Mouse (Mus musculus): ENCODE data around the gene Cfap126. TPM values are rescaled to one million over a fixed set of nuclear protein-coding genes. Genes with fewer than 3 reads are reported as not detected.
"Not testable (repeated sequence)": the region's sequence is repeated elsewhere in the genome, so short reads cannot be mapped to it uniquely, and the experiment has no call there.

Gene Cfap126
- polyA plus RNA-seq, 1 experiment = 2.7 TPM

GRCm38 (mm10) chr1:171130971-171131370, 17.3 kb downstream of the Cfap126 start:
- H3K4me1 ChIP-seq (replicated peaks; ENCODE audit: control insufficient read depth, insufficient read depth, low read length) = no peaks in the 10 kb centered on the region
- WGBS = 94% methylated on average over 1 of the region's 1 CpGs
- no peak for TF ChIP-seq POLR2A (IDR thresholded peaks at IDR 0.05; ENCODE audit: control insufficient read depth, extremely low read depth, insufficient read depth, low read length, poor library complexity)
- TF ChIP-seq CTCF (IDR thresholded peaks at IDR 0.05; ENCODE audit: borderline replicate concordance, control insufficient read depth, extremely low read depth, insufficient read depth, low read length, poor library complexity) = no peak
- H3K27me3 ChIP-seq (ENCODE audit: control insufficient read depth, insufficient read depth, low read length) = no peaks in the 10 kb centered on the region
- peaks cover 66% of the 10 kb centered on the region for H3K36me3 ChIP-seq (ENCODE audit: control insufficient read depth, insufficient read depth, low read length)
- no peak overlapping the region for H3K27ac ChIP-seq (ENCODE audit: control insufficient read depth, insufficient read depth, low read length)
- no peak overlapping the region for H3K4me3 ChIP-seq (ENCODE audit: control insufficient read depth, insufficient read depth, low read length)
- DNase-seq = no peak

- TF ChIP-seq CTCF (IDR thresholded peaks at IDR 0.05; ENCODE audit: borderline replicate concordance, control insufficient read depth, extremely low read depth, insufficient read depth, low read length, poor library complexity) (no peak), POLR2A (IDR thresholded peaks at IDR 0.05; ENCODE audit: control insufficient read depth, extremely low read depth, insufficient read depth, low read length, poor library complexity) (no peak)
- 99% methylated on average over 2 of the region's 2 CpGs for WGBS
- H3K27me3 ChIP-seq (ENCODE audit: control insufficient read depth, insufficient read depth, low read length) = no peaks in the 10 kb centered on the region
- peaks cover 71% of the 10 kb centered on the region for H3K36me3 ChIP-seq (ENCODE audit: control insufficient read depth, insufficient read depth, low read length)
- H3K4me1 ChIP-seq (replicated peaks; ENCODE audit: control insufficient read depth, insufficient read depth, low read length) = no peaks in the 10 kb centered on the region
- no peak for DNase-seq
- H3K27ac ChIP-seq (ENCODE audit: control insufficient read depth, insufficient read depth, low read length) = no peak overlapping the region
- H3K4me3 ChIP-seq (ENCODE audit: control insufficient read depth, insufficient read depth, low read length) = no peak overlapping the region
These were observed 21.9 kb downstream of the Cfap126 start for GRCm38 (mm10) chr1:171135600-171135999.

GRCm38 (mm10) chr1:171137486-171138155, 23.9 kb downstream of the Cfap126 start:
- DNase-seq; H3K4me1 ChIP-seq (replicated peaks; ENCODE audit: control insufficient read depth, insufficient read depth, low read length); H3K27ac ChIP-seq (ENCODE audit: control insufficient read depth, insufficient read depth, low read length); H3K4me3 ChIP-seq (ENCODE audit: control insufficient read depth, insufficient read depth, low read length); H3K27me3 ChIP-seq (ENCODE audit: control insufficient read depth, insufficient read depth, low read length): not testable (repeated sequence)
- WGBS = 98% methylated on average over 8 of the region's 8 CpGs
- H3K36me3 ChIP-seq (ENCODE audit: control insufficient read depth, insufficient read depth, low read length) = peaks cover 73% of the 10 kb centered on the region

GRCm38 (mm10) chr1:171142981-171143380, 29.3 kb downstream of the Cfap126 start:
- H3K36me3 ChIP-seq (ENCODE audit: control insufficient read depth, insufficient read depth, low read length) = peaks cover 37% of the 10 kb centered on the region
- H3K4me1 ChIP-seq (replicated peaks; ENCODE audit: control insufficient read depth, insufficient read depth, low read length); H3K27ac ChIP-seq (ENCODE audit: control insufficient read depth, insufficient read depth, low read length); H3K4me3 ChIP-seq (ENCODE audit: control insufficient read depth, insufficient read depth, low read length); H3K27me3 ChIP-seq (ENCODE audit: control insufficient read depth, insufficient read depth, low read length); DNase-seq: not testable (repeated sequence)
- WGBS = 96% methylated on average over 11 of the region's 11 CpGs

GRCm38 (mm10) chr1:171149974-171150760, 36.4 kb downstream of the Cfap126 start, which contains the start of the genes Sdhc and Mpz:
TSS of gene Sdhc (minus strand) at chr1:171150603.
TSS of gene Mpz (plus strand) at chr1:171150711.
- Histone ChIP-seq H3K36me3 (ENCODE audit: control insufficient read depth, insufficient read depth, low read length) (no peaks in the 10 kb centered on the region), H3K27ac (ENCODE audit: control insufficient read depth, insufficient read depth, low read length) (peak within 1 kb of the TSS; percentile 38; the same call in 1 of the 2 replicates), H3K4me1 (replicated peaks; ENCODE audit: control insufficient read depth, insufficient read depth, low read length) (peaks cover 9% of the 10 kb centered on the region), H3K27me3 (ENCODE audit: control insufficient read depth, insufficient read depth, low read length) (no peaks in the 10 kb centered on the region; the same call in 1 of the 2 replicates), H3K4me3 (ENCODE audit: control insufficient read depth, insufficient read depth, low read length) (peak within 1 kb of the TSS; percentile 98)
- 1% methylated on average over 34 of the region's 34 CpGs for WGBS
- TF ChIP-seq POLR2A (IDR thresholded peaks at IDR 0.05; ENCODE audit: control insufficient read depth, extremely low read depth, insufficient read depth, low read length, poor library complexity) (peak; percentile 81), CTCF (IDR thresholded peaks at IDR 0.05; ENCODE audit: borderline replicate concordance, control insufficient read depth, extremely low read depth, insufficient read depth, low read length, poor library complexity) (no peak)
- peak; percentile 97 for DNase-seq

- Histone ChIP-seq H3K36me3 (ENCODE audit: control insufficient read depth, insufficient read depth, low read length) (no peaks in the 10 kb centered on the region), H3K27me3 (ENCODE audit: control insufficient read depth, insufficient read depth, low read length) (no peaks in the 10 kb centered on the region; the same call in 1 of the 2 replicates), H3K4me1 (replicated peaks; ENCODE audit: control insufficient read depth, insufficient read depth, low read length) (peaks cover 9% of the 10 kb centered on the region), H3K4me3 (ENCODE audit: control insufficient read depth, insufficient read depth, low read length) (peak overlapping the region; percentile 98), H3K27ac (ENCODE audit: control insufficient read depth, insufficient read depth, low read length) (peak overlapping the region; percentile 38; the same call in 1 of the 2 replicates)
- WGBS = 21% methylated on average over 18 of the region's 18 CpGs
- no peak for DNase-seq
- TF ChIP-seq CTCF (IDR thresholded peaks at IDR 0.05; ENCODE audit: borderline replicate concordance, control insufficient read depth, extremely low read depth, insufficient read depth, low read length, poor library complexity) = no peak
- no peak for TF ChIP-seq POLR2A (IDR thresholded peaks at IDR 0.05; ENCODE audit: control insufficient read depth, extremely low read depth, insufficient read depth, low read length, poor library complexity)
These were observed 37.2 kb downstream of the Cfap126 start for GRCm38 (mm10) chr1:171150838-171151391.
